Mouse (Mus musculus): Measurements from ENCODE around the gene Tef.

Tef gene

DNA sequence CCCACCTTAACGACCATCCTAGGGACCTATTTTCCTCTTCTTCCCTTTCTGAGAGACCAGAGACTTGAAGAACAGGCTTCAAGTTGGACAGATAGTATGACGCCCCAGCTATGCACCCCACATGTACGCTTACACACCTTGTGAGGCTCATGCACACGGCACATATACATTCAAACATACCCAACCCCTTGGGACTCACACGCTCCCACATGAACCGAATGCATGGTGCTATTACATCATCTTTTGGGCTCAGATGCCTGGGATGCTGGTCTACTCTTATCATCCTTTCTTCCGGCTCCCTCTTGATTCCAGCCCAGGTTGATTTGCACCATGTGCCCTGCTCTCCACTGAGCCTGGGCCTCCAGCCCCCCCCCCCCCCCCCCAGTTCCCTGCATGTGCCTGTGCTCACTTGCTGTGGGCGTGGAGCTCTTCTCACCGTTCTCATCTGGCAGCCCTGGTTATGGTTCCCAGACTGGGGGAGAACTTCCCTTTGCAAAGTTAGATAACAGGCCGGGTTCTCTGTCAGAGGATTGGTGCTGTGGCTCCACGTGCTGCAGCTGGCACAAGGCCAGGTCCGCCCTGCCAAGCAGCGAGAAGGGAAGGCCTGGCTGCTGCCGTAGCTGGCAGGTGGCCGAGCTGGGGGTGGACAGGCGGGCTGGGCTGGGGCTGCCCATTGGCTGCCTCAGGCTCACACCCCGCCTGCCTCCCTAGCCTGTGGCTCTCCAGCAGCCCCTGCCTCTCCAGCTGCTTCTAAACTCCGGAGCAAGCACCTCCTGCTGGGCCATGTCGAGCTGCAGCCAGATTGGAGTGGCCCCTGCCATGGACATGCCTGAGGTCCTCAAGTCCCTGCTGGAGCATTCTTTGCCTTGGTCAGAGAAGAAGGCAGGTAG is at the start of gene Tef:
Gene Tef (plus strand): TSS at position 421 of the 890 bp plus-strand sequence.
- DNase-seq: peak; percentile 100

DNA sequence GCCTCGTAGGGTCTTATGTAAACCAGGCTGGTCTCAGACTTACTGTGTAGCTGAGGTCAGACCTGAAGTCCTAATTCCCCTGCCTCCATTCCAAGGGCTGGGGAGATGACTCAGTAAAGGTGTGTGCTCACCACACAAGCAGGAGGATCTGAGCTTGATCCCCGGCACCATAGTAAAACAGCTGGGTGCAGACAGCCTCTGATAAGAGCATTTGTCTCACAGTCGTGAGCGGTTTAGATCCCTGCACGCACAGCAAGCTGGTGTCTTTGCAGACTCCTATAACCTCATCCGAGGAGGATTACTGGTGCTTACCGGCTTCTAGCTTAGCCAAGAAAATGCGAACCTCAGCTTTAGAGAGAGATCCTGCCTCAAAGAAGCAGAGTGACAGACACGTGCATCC is 48.6 kb upstream of the Tef start:
- no peak for DNase-seq

DNA sequence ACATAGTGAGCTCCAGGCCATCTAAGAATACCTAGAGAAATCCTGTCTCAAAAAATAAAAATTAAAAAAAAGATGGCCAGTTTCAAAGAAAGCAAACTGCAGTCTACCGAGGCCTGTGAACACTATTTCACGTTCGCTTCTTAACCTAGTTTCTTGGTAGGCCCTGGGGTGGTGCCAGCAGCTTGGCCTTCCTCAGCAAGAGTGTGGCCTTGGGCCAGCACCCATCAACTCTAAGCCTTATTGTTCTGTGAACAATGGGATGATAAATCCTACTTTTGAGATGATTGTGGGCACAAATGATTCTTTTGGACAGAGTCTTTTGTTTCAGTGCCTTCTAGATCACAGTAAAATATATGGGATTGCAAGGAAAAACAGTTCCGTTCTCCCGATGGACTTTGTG is 43.5 kb upstream of the Tef start:
- peak; percentile 62 to 71 for DNase-seq

DNA sequence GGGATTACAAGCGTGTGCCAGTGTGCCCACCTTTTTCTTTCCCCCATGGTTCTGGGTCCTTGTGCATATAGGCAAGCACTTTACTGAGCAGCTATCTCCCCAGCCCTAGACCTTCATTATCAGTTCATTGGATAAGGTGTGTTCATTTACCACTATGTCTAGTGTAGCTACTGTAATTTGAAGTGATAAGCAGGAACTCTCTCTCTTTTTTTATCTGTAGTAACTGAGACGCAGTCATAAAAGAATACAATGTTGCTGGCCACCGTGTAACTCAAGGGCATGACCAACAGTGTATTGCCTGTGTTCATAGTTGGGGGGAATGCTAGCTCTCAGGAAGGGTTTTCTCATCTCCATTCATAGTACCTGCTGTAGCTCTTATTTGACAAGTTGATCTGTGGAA is 42.7 kb upstream of the Tef start:
- DNase-seq: no peak

DNA sequence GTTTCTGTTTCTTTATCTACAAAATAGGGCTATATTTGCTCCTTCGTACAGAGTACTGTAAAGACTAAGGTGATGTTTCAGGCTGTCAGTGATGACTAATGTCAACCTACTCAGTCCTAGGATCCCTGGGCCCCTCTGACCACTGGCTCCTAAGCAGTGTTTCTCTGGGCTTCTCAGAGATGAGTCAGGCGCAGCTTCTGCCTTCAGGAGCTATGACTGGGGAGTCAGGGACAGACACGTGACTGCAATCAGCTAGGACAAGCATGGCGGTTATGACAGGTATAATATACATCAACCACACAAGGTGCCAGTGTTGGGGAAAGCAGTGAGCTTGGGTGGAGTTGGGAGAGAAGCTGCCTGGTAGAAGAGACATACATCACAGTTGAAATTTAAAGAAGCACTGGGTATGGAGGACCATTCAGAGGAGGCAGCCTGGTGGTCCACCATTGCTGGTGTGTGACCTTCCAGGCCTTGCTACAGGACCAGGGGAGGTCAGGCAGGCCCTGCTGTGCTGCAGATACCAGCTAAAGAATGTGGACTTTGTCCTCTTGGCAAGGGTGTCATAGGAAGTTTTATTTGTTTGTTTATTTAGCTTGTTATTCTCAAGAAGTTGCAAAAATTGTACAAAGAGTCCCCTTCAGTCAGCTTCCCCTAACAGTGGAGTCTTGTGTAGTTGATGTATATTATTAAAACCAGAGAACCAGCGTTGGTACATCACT is 41.7 kb upstream of the Tef start:
- no peak for DNase-seq

DNA sequence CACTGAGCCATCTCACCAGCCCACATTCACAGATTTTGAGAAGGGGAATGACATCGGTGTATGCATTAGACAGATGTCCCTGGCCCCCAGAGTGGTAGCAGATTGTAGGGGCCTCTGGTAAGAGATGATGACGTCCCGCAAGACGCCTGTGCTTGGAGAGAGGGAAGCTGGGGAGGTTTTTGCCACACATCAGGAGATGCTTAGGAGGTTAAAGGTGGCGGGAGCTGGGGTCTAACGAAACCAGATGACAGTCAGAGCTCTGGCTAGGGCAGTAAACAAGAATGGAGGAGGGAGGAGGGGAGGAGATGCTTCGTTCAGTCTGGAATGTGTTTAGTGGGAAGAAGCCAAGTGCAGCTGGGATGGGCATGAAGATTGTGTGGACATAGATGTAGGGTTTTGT is 40.8 kb upstream of the Tef start:
- no peak for DNase-seq

DNA sequence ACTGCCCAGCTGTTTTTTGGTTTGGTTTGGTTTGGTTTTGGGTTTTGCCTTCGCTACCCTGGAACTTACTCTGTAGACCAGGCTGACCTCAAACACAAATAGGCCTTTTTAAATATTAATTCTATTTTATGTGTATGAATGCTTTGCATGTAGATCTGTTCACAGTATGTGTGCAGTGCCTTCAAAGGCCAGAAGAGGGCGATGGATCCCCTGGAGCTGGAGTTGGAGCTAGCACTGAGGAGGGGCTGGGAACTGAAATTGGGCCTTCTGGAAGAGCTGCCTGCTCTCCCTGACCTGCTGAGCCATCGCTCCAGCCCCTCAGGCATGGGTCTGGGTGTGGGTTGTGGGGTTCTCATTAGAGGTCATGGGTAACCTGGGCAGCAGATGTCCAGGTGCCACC is 40.3 kb upstream of the Tef start:
- no peak for DNase-seq

DNA sequence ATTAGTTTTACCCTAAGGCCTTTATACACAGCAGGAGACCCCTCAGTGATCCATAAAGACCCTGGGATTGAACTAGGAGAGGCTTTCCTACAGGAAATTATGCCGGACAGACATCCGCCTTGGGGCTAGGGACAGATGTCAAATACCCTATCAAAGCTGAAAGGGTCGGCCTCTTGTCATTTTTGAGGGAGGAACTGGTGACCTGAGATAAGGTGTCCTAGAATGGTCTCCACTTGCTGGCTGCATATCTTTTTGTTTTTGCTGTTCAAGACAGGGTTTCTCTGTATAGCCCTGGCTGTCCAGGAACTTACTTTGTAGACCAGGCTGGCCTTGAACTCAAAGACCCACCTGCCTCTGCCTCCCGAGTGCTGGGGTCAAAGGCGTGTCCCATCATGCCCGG is 37.6 kb upstream of the Tef start:
- no peak for DNase-seq

DNA sequence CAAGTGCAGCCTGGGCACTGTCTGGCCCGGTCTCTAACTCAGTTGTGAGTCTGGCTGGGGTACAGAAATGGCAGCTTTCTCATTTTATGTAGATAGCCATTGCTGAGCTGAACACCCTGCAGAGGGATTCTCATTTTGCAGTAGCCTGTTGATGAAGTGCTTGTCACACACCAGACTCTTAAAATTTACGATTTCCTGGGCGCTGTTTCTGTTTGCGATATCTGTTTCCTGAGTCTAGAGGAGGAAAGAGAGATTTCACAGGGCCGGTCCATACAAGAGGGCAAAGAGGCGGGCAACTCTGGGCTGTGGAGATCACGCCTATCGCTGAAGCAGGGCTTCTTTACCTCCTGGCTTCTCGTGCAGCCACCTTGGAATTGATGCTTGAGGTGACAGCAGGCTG is 36.6 kb upstream of the Tef start:
- no peak for DNase-seq

DNA sequence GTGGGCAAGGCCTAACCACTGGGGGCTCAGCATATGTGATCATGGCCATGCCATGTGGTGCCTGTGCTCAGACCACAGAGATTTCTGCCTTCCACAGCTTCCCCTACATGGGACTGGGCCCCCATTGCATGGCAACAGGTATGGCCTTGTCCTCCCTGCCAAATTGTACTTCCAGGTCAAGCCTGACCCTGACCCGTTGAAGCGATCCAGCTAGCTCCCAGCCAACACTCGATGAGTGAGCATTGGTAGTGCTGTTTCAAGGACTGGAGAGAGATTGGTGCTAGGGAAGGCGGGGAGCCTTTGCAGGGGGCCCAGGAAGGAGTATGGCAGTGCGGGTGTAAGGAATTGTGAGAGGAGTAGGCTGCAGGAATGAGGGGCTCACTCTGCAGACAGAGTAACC is 35.8 kb upstream of the Tef start:
- DNase-seq: no peak

DNA sequence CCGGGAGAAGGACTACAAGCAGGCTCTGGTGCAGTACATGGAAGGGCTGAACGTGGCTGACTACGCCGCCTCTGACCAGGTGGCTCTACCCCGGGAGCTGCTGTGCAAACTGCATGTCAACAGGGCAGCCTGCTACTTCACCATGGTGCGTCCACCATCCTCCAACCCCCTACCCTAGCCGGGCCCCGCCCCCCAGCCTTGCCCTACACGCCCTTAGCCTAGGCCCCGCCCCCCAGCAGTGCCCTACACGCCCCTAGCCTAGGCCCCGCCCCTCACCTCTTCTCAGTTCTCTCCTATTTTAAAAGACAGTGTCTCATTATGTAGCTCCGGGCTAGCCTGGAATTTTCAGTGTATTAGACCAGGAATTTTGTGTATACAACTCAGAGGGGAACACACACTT is 33.2 kb upstream of the Tef start:
- no peak for DNase-seq

DNA sequence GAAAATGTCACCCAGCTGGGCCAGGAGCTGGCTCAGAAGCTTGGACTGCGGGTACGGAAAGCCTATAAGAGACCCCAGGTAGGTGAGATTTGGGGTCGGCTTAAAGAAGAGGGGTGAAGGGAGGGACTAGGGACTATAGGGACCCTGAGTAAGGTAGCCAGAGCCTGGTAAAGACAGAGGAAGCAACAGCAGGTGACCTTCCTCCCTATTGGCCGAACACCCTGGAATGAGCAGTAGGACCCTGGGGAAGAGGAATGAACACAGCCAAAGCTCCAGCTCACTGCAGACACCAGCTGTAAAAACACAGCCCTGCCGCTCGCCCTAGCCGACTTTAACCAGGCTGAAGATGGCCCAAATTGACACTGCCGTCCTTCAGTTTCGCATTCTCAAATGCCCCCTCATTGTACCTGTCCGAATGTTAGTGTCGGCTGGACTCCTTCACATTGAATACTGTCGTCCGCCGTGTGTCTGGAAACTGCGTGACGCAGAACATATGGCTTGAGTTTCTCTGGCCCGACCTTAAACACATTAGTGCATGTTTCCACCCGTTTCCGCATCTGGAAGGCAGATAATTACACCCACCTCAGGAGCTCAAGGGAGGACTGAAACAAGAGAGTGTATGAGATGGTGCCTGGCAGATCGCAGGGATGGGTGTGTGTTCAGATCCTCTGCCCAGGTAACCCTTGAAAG is 29.6 kb upstream of the Tef start:
- DNase-seq: no peak

DNA sequence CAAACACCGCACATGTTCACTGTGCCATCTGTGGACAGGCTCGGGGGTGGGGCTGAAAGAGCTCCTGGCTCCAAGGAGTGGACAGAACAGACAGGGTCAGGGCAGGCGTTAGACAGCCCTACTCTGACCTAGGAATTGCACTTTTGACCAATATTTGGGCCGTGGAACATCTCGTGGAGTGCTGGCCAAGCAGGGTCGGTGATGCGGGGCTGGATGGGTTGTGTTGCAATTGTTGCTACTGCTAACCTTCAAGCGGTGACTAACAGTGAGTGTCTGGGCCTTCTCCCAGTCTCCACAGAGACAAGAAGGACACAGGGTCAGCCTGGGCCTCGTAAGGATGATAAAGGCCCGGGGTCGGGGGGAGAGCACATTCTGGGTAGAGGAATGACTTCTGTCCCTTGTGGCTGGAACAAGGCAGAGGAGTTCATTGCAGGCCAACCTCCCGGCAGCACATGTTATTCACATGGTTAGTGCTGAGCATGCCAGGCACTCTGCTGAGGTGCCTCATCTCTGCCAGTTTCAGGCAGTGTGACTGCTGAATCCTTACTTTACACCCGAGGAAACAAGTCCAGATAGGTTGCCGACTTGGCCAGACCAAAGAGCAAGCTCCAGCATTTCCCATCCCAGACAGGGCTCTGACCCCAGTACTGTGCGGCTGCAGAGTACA is 27.6 kb upstream of the Tef start:
- peak; percentile 76 for DNase-seq

DNA sequence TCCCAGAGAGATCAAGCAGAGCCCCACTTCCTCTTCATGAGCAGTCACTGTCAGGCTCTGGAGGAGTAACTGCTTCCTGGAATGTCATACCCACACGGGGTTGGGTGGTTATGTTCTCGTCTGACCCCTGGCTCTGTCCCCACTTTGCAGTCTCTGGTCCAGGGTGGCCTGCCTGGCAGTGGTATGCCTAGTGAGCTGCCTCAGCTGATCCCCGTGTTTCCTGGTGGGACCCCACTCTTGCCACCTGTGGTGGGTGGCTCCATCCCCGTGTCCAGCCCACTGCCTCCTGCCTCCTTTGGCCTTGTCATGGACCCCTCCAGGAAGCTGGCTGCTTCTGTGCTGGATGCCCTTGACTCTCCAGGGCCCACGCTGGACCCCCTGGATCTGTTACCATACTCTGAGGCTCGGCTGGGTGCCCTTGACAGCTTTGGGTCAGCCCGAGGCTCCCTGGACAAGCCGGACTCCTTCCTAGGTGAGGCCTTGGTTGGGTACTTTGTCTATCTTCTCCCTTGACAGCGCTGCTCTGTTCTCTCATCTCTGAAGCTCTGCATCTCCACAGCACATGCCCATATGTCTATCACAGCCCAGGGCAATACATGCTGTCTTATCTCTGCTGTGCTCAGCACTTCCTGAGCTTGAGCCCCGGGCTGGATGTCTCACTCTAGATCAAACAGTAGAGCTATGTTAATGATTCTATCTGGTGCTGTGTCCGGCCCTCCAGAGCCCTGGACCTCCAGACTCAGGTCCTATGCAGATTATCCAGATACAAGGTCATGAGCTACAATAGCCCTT is 25.4 kb upstream of the Tef start:
- no peak for DNase-seq

DNA sequence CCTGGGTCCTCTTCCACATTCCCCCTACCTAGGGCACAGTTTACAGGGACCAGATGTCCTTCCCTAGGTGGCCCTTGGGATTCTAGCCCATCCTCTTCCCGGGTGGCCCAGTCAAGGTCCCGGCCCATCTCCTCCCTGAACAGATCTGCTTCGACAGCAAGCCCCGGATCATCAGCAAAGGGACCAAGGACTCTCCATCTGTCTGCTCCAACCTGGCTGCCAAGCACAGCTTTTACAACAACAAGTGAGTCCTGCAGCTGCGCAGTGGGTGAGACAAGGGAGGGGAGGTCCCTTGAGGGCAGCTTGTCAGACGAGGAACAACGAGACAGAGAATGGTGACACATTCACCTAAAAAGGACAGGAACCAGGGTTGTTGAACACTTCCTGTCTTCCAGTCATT is 20.4 kb upstream of the Tef start:
- DNase-seq: peak; percentile 71 to 76

DNA sequence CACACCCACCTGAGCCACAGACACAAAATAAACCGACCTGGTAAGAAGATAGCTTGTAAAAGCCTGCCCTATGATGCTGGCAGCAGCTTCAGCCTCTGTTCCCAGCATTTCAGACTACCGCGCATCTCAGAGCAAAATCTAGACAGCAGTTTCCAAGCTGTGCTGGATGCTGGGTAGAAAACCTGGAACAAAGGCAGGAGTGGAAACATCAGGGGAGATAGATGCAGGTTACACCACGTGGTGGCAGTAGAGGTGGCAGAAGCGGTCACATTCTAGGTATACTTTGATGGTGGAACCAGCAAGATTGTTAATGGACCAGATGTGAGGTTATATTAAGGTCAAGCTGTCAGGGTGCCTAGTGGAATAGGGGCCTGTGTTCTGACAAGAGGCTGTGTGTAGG is 17.5 kb upstream of the Tef start:
- peak; percentile 67 to 71 for DNase-seq

DNA sequence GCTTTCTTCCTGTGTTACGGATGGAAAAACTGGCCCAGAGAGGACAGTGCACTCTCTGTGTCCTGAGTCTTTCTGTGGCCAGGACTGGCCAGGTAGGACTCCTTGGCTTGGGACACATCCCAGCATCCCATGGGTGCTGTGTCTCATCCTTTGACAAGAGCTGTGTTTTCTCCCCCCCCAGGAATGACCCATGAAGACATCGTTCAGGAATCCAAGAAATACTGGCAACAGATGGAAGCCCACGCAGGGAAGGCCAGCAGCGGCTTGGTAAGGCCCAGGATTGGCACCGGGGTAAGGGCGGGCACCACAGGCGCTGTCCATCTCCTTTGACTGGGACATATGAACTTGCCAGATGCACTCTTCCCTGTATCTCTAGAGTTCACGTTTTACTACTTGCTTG is 16.5 kb upstream of the Tef start:
- DNase-seq: peak; percentile 72 to 80

DNA sequence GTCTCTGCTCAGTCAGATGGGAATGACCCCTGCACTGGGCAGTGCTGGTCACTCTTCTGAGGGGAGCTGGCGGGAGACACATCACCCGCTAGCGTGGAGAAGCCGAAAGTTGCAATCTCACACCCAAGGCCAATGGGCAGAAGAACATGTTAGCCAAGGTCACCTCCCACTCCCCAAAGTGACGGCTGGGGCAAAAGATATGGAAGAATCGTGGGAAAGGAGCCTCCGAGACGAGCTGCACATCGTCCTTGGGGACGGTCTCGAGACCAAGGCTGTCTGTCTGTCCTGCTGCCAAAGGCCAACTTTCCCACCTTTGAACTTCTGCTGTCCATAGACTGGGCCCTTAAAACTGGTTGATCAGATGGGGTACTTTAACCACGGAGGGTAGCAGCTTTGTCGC is 14.7 kb upstream of the Tef start:
- DNase-seq: no peak

DNA sequence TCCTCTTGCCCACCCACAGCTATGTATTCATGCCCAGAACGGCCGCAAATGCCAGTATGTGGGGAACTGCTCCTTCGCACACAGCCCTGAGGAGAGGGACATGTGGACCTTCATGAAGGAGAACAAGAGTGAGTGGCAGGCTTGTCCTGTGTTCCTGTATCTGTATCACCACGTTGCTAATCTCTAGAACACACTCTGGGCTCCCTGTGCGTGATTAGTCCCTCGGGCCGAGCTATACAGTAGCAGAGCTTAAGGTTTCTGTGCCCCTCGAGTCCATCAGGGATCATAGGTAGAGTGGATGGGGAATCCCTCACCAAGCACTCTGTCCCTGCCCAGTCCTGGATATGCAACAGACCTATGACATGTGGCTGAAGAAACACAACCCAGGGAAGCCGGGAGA is 9.8 kb upstream of the Tef start:
- no peak for DNase-seq

DNA sequence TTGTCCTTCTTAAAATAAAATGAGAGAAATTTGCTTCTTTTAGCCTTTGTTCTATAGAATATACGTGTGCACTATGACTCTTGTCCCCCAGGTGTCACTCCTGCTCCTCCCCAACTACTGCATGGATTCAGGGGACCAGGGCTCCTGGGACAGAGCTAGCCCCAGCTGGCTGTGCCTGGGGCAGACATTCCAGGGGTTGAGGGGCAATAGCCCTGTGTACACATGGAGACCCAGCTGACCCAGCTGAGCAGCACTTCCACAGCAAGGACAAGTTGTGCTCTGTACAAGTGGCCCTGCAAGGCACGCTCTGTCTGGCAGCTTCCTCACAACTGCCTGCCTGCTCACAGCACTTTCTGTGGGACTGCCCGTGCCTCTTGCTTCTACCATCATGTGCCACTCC is 6.0 kb upstream of the Tef start:
- DNase-seq: peak in 1 of 2 experiments; percentile 35

DNA sequence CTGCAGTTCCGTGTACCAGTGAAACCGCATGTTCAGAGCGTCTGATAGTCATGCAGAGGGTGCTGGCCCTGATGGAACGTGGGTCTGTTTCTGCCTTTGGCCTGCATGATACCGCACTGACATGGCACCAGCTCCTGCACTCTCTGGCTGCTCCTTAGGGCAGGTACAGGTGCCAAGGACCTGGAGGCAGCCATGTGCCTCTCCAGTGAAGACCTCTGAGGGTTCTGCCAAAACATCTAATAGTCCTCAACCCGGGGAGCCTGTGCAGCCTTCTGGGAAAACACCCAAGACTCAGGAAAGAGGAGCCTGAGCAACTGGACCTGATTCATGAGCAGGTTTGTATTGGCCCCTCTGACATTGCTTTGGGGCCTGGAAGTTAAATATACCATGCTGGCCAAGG is 4.4 kb upstream of the Tef start:
- DNase-seq: peak; percentile 35 to 45

DNA sequence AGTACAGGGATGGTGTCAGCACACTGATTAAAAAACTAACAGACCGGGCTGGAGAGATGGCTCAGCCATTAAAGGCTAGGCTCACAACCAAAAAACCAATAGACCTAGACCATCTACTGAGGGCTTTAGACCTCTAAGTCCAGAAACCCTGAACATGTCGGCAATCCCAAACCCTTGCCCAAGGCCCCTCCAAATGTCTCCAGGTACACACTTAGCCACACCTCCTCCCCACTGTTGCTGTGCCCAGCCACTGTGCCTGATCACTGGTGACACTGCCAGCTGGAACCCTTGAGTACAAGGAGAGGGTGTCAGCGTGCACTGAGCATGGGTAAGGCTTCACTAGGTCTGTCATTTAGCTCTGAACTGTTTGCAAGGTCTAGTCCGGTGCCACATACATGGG is 3.8 kb upstream of the Tef start:
- peak; percentile 58 to 62 for DNase-seq

All from cerebellum, postnatal 10 days (tissue).